Mouse (Mus musculus): Measurements from ENCODE around the gene Tnfrsf11a. TPM values are rescaled to one million over a fixed set of nuclear protein-coding genes. Genes with fewer than 3 reads are reported as not detected.
"Not testable (repeated sequence)": the region's sequence is repeated elsewhere in the genome, so short reads cannot be mapped to it uniquely, and the experiment has no call there.

The Tnfrsf11a gene
- polyA plus RNA-seq, 2 experiments from 2014 or later, result 0.15 TPM; not detected in 1

- ATAC-seq, result no peak
Measured at GRCm38 (mm10) chr1:105786731-105787357, 6.3 kb downstream of the Tnfrsf11a start.

GRCm38 (mm10) chr1:105790103-105790502, 9.6 kb downstream of the Tnfrsf11a start:
- ATAC-seq, result no peak

- ATAC-seq, result no peak
Measured at GRCm38 (mm10) chr1:105794670-105795069, 14.2 kb downstream of the Tnfrsf11a start.

- ATAC-seq, result no peak
Measured at GRCm38 (mm10) chr1:105795705-105796104, 15.2 kb downstream of the Tnfrsf11a start.

GRCm38 (mm10) chr1:105800570-105800969, 20.1 kb downstream of the Tnfrsf11a start:
- ATAC-seq, result no peak

GRCm38 (mm10) chr1:105801252-105801651, 20.7 kb downstream of the Tnfrsf11a start:
- ATAC-seq, result no peak

- ATAC-seq, result peak; percentile 86
Measured at GRCm38 (mm10) chr1:105802941-105803340, 22.4 kb downstream of the Tnfrsf11a start.

GRCm38 (mm10) chr1:105804285-105804684, 23.8 kb downstream of the Tnfrsf11a start:
- no peak for ATAC-seq

- ATAC-seq, result peak; percentile 37
Measured at GRCm38 (mm10) chr1:105805565-105805964, 25.0 kb downstream of the Tnfrsf11a start.

GRCm38 (mm10) chr1:105807028-105807722, 26.7 kb downstream of the Tnfrsf11a start:
- ATAC-seq, result no peak

- ATAC-seq, result not testable (repeated sequence)
Measured at GRCm38 (mm10) chr1:105812027-105812426, 31.5 kb downstream of the Tnfrsf11a start.

GRCm38 (mm10) chr1:105812960-105813708, 32.6 kb downstream of the Tnfrsf11a start:
- ATAC-seq, result no peak

GRCm38 (mm10) chr1:105813709-105814061, 33.2 kb downstream of the Tnfrsf11a start:
- ATAC-seq, result no peak

GRCm38 (mm10) chr1:105814402-105815270, 34.1 kb downstream of the Tnfrsf11a start:
- no peak for ATAC-seq

GRCm38 (mm10) chr1:105815310-105815709, 34.8 kb downstream of the Tnfrsf11a start:
- no peak for ATAC-seq

GRCm38 (mm10) chr1:105815736-105816135, 35.2 kb downstream of the Tnfrsf11a start:
- no peak for ATAC-seq

- ATAC-seq, result no peak
Measured at GRCm38 (mm10) chr1:105819031-105819430, 38.5 kb downstream of the Tnfrsf11a start.

- ATAC-seq, result no peak
Measured at GRCm38 (mm10) chr1:105819740-105820139, 39.2 kb downstream of the Tnfrsf11a start.

- no peak for ATAC-seq
Measured at GRCm38 (mm10) chr1:105824356-105824755, 43.8 kb downstream of the Tnfrsf11a start.

GRCm38 (mm10) chr1:105824980-105825379, 44.5 kb downstream of the Tnfrsf11a start:
- no peak for ATAC-seq

- ATAC-seq, result no peak
Measured at GRCm38 (mm10) chr1:105827374-105827773, 46.9 kb downstream of the Tnfrsf11a start.

GRCm38 (mm10) chr1:105827786-105828345, 47.3 kb downstream of the Tnfrsf11a start:
- ATAC-seq, result no peak

Measured in CD4-positive, CD25-positive, alpha-beta regulatory T cell, adult 4 months (primary cell).